Mouse (Mus musculus) heart, postnatal 0 days (tissue): ENCODE data around the gene Lyz2. TPM values are rescaled to one million over a fixed set of nuclear protein-coding genes. Genes with fewer than 3 reads are reported as not detected.

Experiments used
- ATAC-seq: fragments of 200-750 bp; cut with Nextera tagmentation; 2 replicates; pipeline ENCODE4 v1.8.0; 2017; ENCODE audit warnings: low read depth, moderate number of reproducible peaks, moderate library complexity; ENCODE audit not compliant: insufficient read depth
- DNase-seq: peaks from one replicate; pipeline ENCODE4 v3.0.0-alpha.2; 2016; ENCODE audit warnings: low spot score
- H3K27ac ChIP-seq: fragments of 300-500 bp; sonication (generic); 2 replicates; pipeline ENCODE4 v1.5.1; 2014; ENCODE audit warnings: low read depth, mild to moderate bottlenecking
- H3K27me3 ChIP-seq: fragments of 300-500 bp; sonication (generic); 2 replicates; pipeline ENCODE4 v1.6.1; 2014; ENCODE audit warnings: low read length, mixed read lengths; ENCODE audit not compliant: control insufficient read depth, insufficient read depth
- H3K36me3 ChIP-seq: fragments of 300-500 bp; sonication (generic); replicated peaks from 2 replicates; pipeline ENCODE4 v1.6.1; 2014; ENCODE audit warnings: low read length, mixed read lengths; ENCODE audit not compliant: control insufficient read depth, insufficient read depth
- H3K4me1 ChIP-seq: fragments of 300-500 bp; sonication (generic); 2 replicates; pipeline ENCODE4 v1.6.1; 2014; ENCODE audit warnings: antibody characterized with exemption; ENCODE audit not compliant: control insufficient read depth, insufficient read depth
- H3K4me2 ChIP-seq: fragments of 300-500 bp; sonication (generic); 2 replicates; pipeline ENCODE4 v1.6.1; 2014; ENCODE audit warnings: low read depth, mild to moderate bottlenecking, low read length, moderate library complexity
- H3K4me3 ChIP-seq: fragments of 300-500 bp; sonication (generic); 2 replicates; pipeline ENCODE4 v1.5.1; 2014; ENCODE audit warnings: low read depth, low read length
- H3K9ac ChIP-seq: fragments of 300-500 bp; sonication (generic); replicated peaks from 2 replicates; pipeline ENCODE4 v1.6.1; 2014; ENCODE audit warnings: low read depth, low read length, mixed read lengths
- H3K9me3 ChIP-seq: fragments of 300-500 bp; sonication (generic); replicated peaks from 2 replicates; pipeline ENCODE4 v1.6.1; 2016; ENCODE audit warnings: low read length; ENCODE audit not compliant: control insufficient read depth
- CTCF ChIP-seq: IDR thresholded peaks from 2 replicates; pipeline ENCODE4 v1.5.1; 2016; ENCODE audit warnings: antibody characterized with exemption, control low read depth, low read depth
- EP300 ChIP-seq: IDR thresholded peaks from 2 replicates; pipeline ENCODE4 v1.6.1; 2016; ENCODE audit warnings: antibody characterized with exemption, low read depth
- whole genome bisulfite sequencing: fragments of 180-500 bp; shearing (Covaris S2); extraction: QIAGEN DNeasy Blood & Tissue Kit; methylation state at CpG from one replicate; pipeline ENCODE4 v1.1.7; 2014; 5-methylcytosine and 5-hydroxymethylcytosine counted together
- polyA plus RNA-seq: library from polyadenylated mRNA; unstranded; fragments of >200 nt; fragmentation: Nextera tagmentation; extraction: Ambion mirVana; gene quantifications from 2 replicates; pipeline ENCODE4 v1.2.1, GENCODE M21; 2015
- total RNA-seq: library from RNA; depleted of rRNA; stranded (reverse); fragments of >200 nt; gene quantifications from 2 replicates; pipeline ENCODE4 v1.2.3, GENCODE M21; 2014; ENCODE audit warnings: low replicate concordance

Gene Lyz2
- total and polyA plus RNA-seq, 2 experiments from 2014 or later, result 37.1 to 54.7 TPM

- no peak for ATAC-seq
- 84% methylated on average over 2 of the region's 2 CpGs for WGBS
- TF ChIP-seq CTCF (no peak), EP300 (no peak)
These were observed 31.0 kb upstream of the Lyz2 start for GRCm38 (mm10) chr10:117313133-117313532.

GRCm38 (mm10) chr10:117312168-117312567 is 30.0 kb upstream of the Lyz2 start:
- DNase-seq (no peak), ATAC-seq (no peak)
- Histone ChIP-seq H3K4me2 (no peak overlapping the region), H3K27me3 (no peaks in the 10 kb centered on the region), H3K4me3 (no peak overlapping the region), H3K9ac (no peak overlapping the region), H3K36me3 (no peaks in the 10 kb centered on the region), H3K4me1 (no peaks in the 10 kb centered on the region), H3K27ac (no peak overlapping the region), H3K9me3 (no peaks in the 10 kb centered on the region)
- TF ChIP-seq CTCF (no peak), EP300 (no peak)
- WGBS, result 72% methylated on average over 8 of the region's 8 CpGs

More at GRCm38 (mm10) chr10:117313133-117313532, 31.0 kb upstream of the Lyz2 start:
- DNase-seq, result no peak
- Histone ChIP-seq H3K4me1 (no peaks in the 10 kb centered on the region), H3K4me2 (no peak overlapping the region), H3K9me3 (no peaks in the 10 kb centered on the region), H3K4me3 (no peak overlapping the region), H3K27me3 (no peaks in the 10 kb centered on the region), H3K9ac (no peak overlapping the region), H3K27ac (no peak overlapping the region), H3K36me3 (no peaks in the 10 kb centered on the region)

- no peak for ATAC-seq
- TF ChIP-seq EP300, result no peak
- Histone ChIP-seq H3K36me3 (no peaks in the 10 kb centered on the region), H3K4me2 (no peak overlapping the region), H3K27me3 (no peaks in the 10 kb centered on the region), H3K9me3 (peaks cover 8% of the 10 kb centered on the region; the same call in 1 of the 2 replicates), H3K4me1 (no peaks in the 10 kb centered on the region), H3K4me3 (no peak overlapping the region), H3K9ac (no peak overlapping the region), H3K27ac (no peak overlapping the region)
- DNase-seq, result no peak
- WGBS, result 80% methylated on average over 5 of the region's 5 CpGs
These were observed 22.2 kb upstream of the Lyz2 start for GRCm38 (mm10) chr10:117304371-117304770.

GRCm38 (mm10) chr10:117301688-117302087 is 19.6 kb upstream of the Lyz2 start:
- peak; percentile 12 for DNase-seq

GRCm38 (mm10) chr10:117299901-117300520 is 17.9 kb upstream of the Lyz2 start:
- Histone ChIP-seq H3K4me1 (no peaks in the 10 kb centered on the region), H3K27ac (no peak overlapping the region), H3K36me3 (no peaks in the 10 kb centered on the region), H3K9me3 (peaks cover 8% of the 10 kb centered on the region; the same call in 1 of the 2 replicates), H3K4me2 (no peak overlapping the region), H3K9ac (no peak overlapping the region), H3K4me3 (no peak overlapping the region), H3K27me3 (no peaks in the 10 kb centered on the region)
- WGBS, result 76% methylated on average over 5 of the region's 5 CpGs
- DNase-seq (no peak), ATAC-seq (no peak)
- TF ChIP-seq CTCF, result no peak
- no peak for TF ChIP-seq EP300

More at GRCm38 (mm10) chr10:117301688-117302087, 19.6 kb upstream of the Lyz2 start:
- WGBS, result 62% methylated on average over 1 of the region's 1 CpGs
- ATAC-seq, result no peak
- Histone ChIP-seq H3K27ac (no peak overlapping the region), H3K4me1 (no peaks in the 10 kb centered on the region), H3K4me2 (no peak overlapping the region), H3K27me3 (no peaks in the 10 kb centered on the region), H3K4me3 (no peak overlapping the region), H3K9me3 (peaks cover 8% of the 10 kb centered on the region; the same call in 1 of the 2 replicates), H3K36me3 (no peaks in the 10 kb centered on the region), H3K9ac (no peak overlapping the region)
- TF ChIP-seq CTCF (no peak), EP300 (peak; percentile 55; the same call in 1 of the 2 replicates)

- whole genome bisulfite sequencing, result 88% methylated on average over 4 of the region's 4 CpGs
These were observed 17.0 kb upstream of the Lyz2 start for GRCm38 (mm10) chr10:117299106-117299505.

More at GRCm38 (mm10) chr10:117299106-117299505, 17.0 kb upstream of the Lyz2 start:
- ATAC-seq (no peak), DNase-seq (no peak)
- no peak overlapping the region for H3K4me3 ChIP-seq
- H3K27me3 ChIP-seq, result no peaks in the 10 kb centered on the region
- no peak for TF ChIP-seq CTCF
- TF ChIP-seq EP300, result no peak
- H3K9me3 ChIP-seq, result peaks cover 8% of the 10 kb centered on the region; the same call in 1 of the 2 replicates
- no peak overlapping the region for H3K27ac ChIP-seq
- no peaks in the 10 kb centered on the region for H3K4me1 ChIP-seq
- no peak overlapping the region for H3K9ac ChIP-seq
- no peak overlapping the region for H3K4me2 ChIP-seq
- H3K36me3 ChIP-seq, result no peaks in the 10 kb centered on the region
